Mouse (Mus musculus): ENCODE data around the gene Ppp1r3g. TPM values are rescaled to one million over a fixed set of nuclear protein-coding genes. Genes with fewer than 3 reads are reported as not detected.
"Not testable (repeated sequence)": the region's sequence is repeated elsewhere in the genome, so short reads cannot be mapped to it uniquely, and the experiment has no call there.

Ppp1r3g gene
- polyA plus RNA-seq, 1 experiment from 2014 or later, result 0.44 TPM

GRCm38 (mm10) chr13:35968131-35968718 lies 9.6 kb downstream of the Ppp1r3g start:
- under 1% methylated on average over 38 of the region's 38 CpGs for WGBS
- H3K36me3 ChIP-seq, result no peaks in the 10 kb centered on the region
- H3K4me3 ChIP-seq, result peak overlapping the region; percentile 56
- ATAC-seq (ENCODE audit: low FRiP score, low read depth), result peak; percentile 53; the same call in 1 of the 2 replicates
- H3K9ac ChIP-seq, result peak overlapping the region; percentile 44
- peaks cover 28% of the 10 kb centered on the region for H3K27me3 ChIP-seq
- H3K4me1 ChIP-seq (replicated peaks), result peaks cover 17% of the 10 kb centered on the region
- no peak overlapping the region for H3K27ac ChIP-seq (replicated peaks)
- H3K4me2 ChIP-seq, result peak overlapping the region; percentile 99
- no peaks in the 10 kb centered on the region for H3K9me3 ChIP-seq

- Histone ChIP-seq H3K4me1 (replicated peaks) (peaks cover 17% of the 10 kb centered on the region), H3K36me3 (no peaks in the 10 kb centered on the region), H3K9ac (peak overlapping the region; percentile 44), H3K9me3 (no peaks in the 10 kb centered on the region), H3K4me2 (peak overlapping the region; percentile 99), H3K27me3 (peaks cover 28% of the 10 kb centered on the region), H3K27ac (replicated peaks) (no peak overlapping the region), H3K4me3 (peak overlapping the region; percentile 56)
- under 1% methylated on average over 57 of the region's 57 CpGs for WGBS
- ATAC-seq (ENCODE audit: low FRiP score, low read depth), result peak; percentile 75
Measured at GRCm38 (mm10) chr13:35968719-35969430, 10.2 kb downstream of the Ppp1r3g start.

- peaks cover 17% of the 10 kb centered on the region for H3K4me1 ChIP-seq (replicated peaks)
- no peaks in the 10 kb centered on the region for H3K36me3 ChIP-seq
- peaks cover 28% of the 10 kb centered on the region for H3K27me3 ChIP-seq
- no peak overlapping the region for H3K27ac ChIP-seq (replicated peaks)
- WGBS, result under 1% methylated on average over 18 of the region's 18 CpGs
- H3K4me3 ChIP-seq, result peak overlapping the region; percentile 56
- H3K4me2 ChIP-seq, result peak overlapping the region; percentile 99
- H3K9me3 ChIP-seq, result no peaks in the 10 kb centered on the region
- peak overlapping the region; percentile 44 for H3K9ac ChIP-seq
- ATAC-seq (ENCODE audit: low FRiP score, low read depth), result peak; percentile 37; the same call in 1 of the 2 replicates
Measured at GRCm38 (mm10) chr13:35969431-35969721, 10.7 kb downstream of the Ppp1r3g start.

GRCm38 (mm10) chr13:35969829-35970228 lies 11.2 kb downstream of the Ppp1r3g start:
- H3K4me2 ChIP-seq, result peak overlapping the region; percentile 99
- H3K9ac ChIP-seq, result no peak overlapping the region
- 36% methylated on average over 9 of the region's 9 CpGs for WGBS
- no peak overlapping the region for H3K27ac ChIP-seq (replicated peaks)
- no peaks in the 10 kb centered on the region for H3K9me3 ChIP-seq
- no peaks in the 10 kb centered on the region for H3K36me3 ChIP-seq
- peaks cover 17% of the 10 kb centered on the region for H3K4me1 ChIP-seq (replicated peaks)
- H3K4me3 ChIP-seq, result peak overlapping the region; percentile 56
- ATAC-seq (ENCODE audit: low FRiP score, low read depth), result no peak
- peaks cover 28% of the 10 kb centered on the region for H3K27me3 ChIP-seq

- ATAC-seq (ENCODE audit: low FRiP score, low read depth), result 0 out of 2 replicates have a peak, but pooled peaks have one; percentile 30
- Histone ChIP-seq H3K9me3 (no peaks in the 10 kb centered on the region), H3K4me3 (no peak overlapping the region), H3K27me3 (no peaks in the 10 kb centered on the region), H3K36me3 (0 out of 2 replicates have a peak, but pooled peaks cover 8% of the 10 kb centered on the region), H3K9ac (no peak overlapping the region), H3K27ac (replicated peaks) (no peak overlapping the region), H3K4me1 (replicated peaks) (no peaks in the 10 kb centered on the region), H3K4me2 (no peak overlapping the region)
- 84% methylated on average over 7 of the region's 7 CpGs for WGBS
Measured at GRCm38 (mm10) chr13:35976912-35977311, 18.3 kb downstream of the Ppp1r3g start.

- no peak overlapping the region for H3K9ac ChIP-seq
- no peaks in the 10 kb centered on the region for H3K27me3 ChIP-seq
- no peaks in the 10 kb centered on the region for H3K9me3 ChIP-seq
- H3K27ac ChIP-seq (replicated peaks), result no peak overlapping the region
- no peak overlapping the region for H3K4me2 ChIP-seq
- no peak for ATAC-seq (ENCODE audit: low FRiP score, low read depth)
- WGBS, result 30% methylated on average over 4 of the region's 4 CpGs
- no peak overlapping the region for H3K4me3 ChIP-seq
- H3K36me3 ChIP-seq, result 0 out of 2 replicates have a peak, but pooled peaks cover 8% of the 10 kb centered on the region
- no peaks in the 10 kb centered on the region for H3K4me1 ChIP-seq (replicated peaks)
Measured at GRCm38 (mm10) chr13:35980471-35980870, 21.8 kb downstream of the Ppp1r3g start.

GRCm38 (mm10) chr13:35982985-35983384 lies 24.3 kb downstream of the Ppp1r3g start:
- Histone ChIP-seq H3K36me3 (0 out of 2 replicates have a peak, but pooled peaks cover 5% of the 10 kb centered on the region), H3K9ac (no peak overlapping the region), H3K27me3 (no peaks in the 10 kb centered on the region), H3K27ac (replicated peaks) (no peak overlapping the region), H3K9me3 (no peaks in the 10 kb centered on the region), H3K4me1 (replicated peaks) (no peaks in the 10 kb centered on the region), H3K4me2 (no peak overlapping the region), H3K4me3 (no peak overlapping the region)
- ATAC-seq (ENCODE audit: low FRiP score, low read depth), result no peak
- 95% methylated on average over 6 of the region's 6 CpGs for WGBS

GRCm38 (mm10) chr13:35989329-35989728 lies 30.7 kb downstream of the Ppp1r3g start:
- H3K27ac ChIP-seq (replicated peaks), result no peak overlapping the region
- no peaks in the 10 kb centered on the region for H3K9me3 ChIP-seq
- ATAC-seq (ENCODE audit: low FRiP score, low read depth), result no peak
- 59% methylated on average over 3 of the region's 3 CpGs for WGBS
- H3K4me2 ChIP-seq, result no peak overlapping the region
- no peaks in the 10 kb centered on the region for H3K27me3 ChIP-seq
- H3K36me3 ChIP-seq, result no peaks in the 10 kb centered on the region
- no peak overlapping the region for H3K9ac ChIP-seq
- no peak overlapping the region for H3K4me3 ChIP-seq
- no peaks in the 10 kb centered on the region for H3K4me1 ChIP-seq (replicated peaks)

- not testable (repeated sequence) for H3K4me2 ChIP-seq
Measured at GRCm38 (mm10) chr13:35991185-35991584, 32.5 kb downstream of the Ppp1r3g start.

GRCm38 (mm10) chr13:35994067-35994466 lies 35.4 kb downstream of the Ppp1r3g start:
- Histone ChIP-seq H3K4me3 (no peak overlapping the region), H3K4me2 (no peak overlapping the region), H3K4me1 (replicated peaks) (no peaks in the 10 kb centered on the region), H3K36me3 (no peaks in the 10 kb centered on the region), H3K27ac (replicated peaks) (no peak overlapping the region), H3K27me3 (no peaks in the 10 kb centered on the region), H3K9ac (no peak overlapping the region), H3K9me3 (no peaks in the 10 kb centered on the region)
- ATAC-seq (ENCODE audit: low FRiP score, low read depth), result no peak
- 68% methylated on average over 8 of the region's 8 CpGs for WGBS

More at GRCm38 (mm10) chr13:35991185-35991584, 32.5 kb downstream of the Ppp1r3g start:
- not testable (repeated sequence) for H3K27me3 ChIP-seq; H3K27ac ChIP-seq (replicated peaks); H3K4me1 ChIP-seq (replicated peaks); H3K9ac ChIP-seq; H3K36me3 ChIP-seq; ATAC-seq (ENCODE audit: low FRiP score, low read depth); H3K4me3 ChIP-seq; H3K9me3 ChIP-seq
- 98% methylated on average over 21 of the region's 21 CpGs for WGBS

- Histone ChIP-seq H3K4me2 (no peak overlapping the region), H3K27me3 (no peaks in the 10 kb centered on the region), H3K4me1 (replicated peaks) (no peaks in the 10 kb centered on the region), H3K9me3 (no peaks in the 10 kb centered on the region), H3K36me3 (no peaks in the 10 kb centered on the region), H3K9ac (no peak overlapping the region), H3K27ac (replicated peaks) (no peak overlapping the region), H3K4me3 (no peak overlapping the region)
- 72% methylated on average over 3 of the region's 3 CpGs for WGBS
- ATAC-seq (ENCODE audit: low FRiP score, low read depth), result no peak
Measured at GRCm38 (mm10) chr13:35995231-35995630, 36.6 kb downstream of the Ppp1r3g start.

- Histone ChIP-seq H3K4me2 (no peak overlapping the region), H3K4me3 (no peak overlapping the region), H3K9ac (no peak overlapping the region), H3K27me3 (no peaks in the 10 kb centered on the region), H3K4me1 (replicated peaks) (no peaks in the 10 kb centered on the region), H3K36me3 (no peaks in the 10 kb centered on the region), H3K27ac (replicated peaks) (no peak overlapping the region), H3K9me3 (no peaks in the 10 kb centered on the region)
- WGBS, result 35% methylated on average over 2 of the region's 2 CpGs
- no peak for ATAC-seq (ENCODE audit: low FRiP score, low read depth)
Measured at GRCm38 (mm10) chr13:35995696-35996426, 37.2 kb downstream of the Ppp1r3g start.
